Mouse (Mus musculus): Measurements from ENCODE around the gene Txndc11. TPM values are rescaled to one million over a fixed set of nuclear protein-coding genes. Genes with fewer than 3 reads are reported as not detected.

Gene Txndc11
- polyA plus RNA-seq, 1 experiment from 2014 or later, result 33.7 TPM

DNA sequence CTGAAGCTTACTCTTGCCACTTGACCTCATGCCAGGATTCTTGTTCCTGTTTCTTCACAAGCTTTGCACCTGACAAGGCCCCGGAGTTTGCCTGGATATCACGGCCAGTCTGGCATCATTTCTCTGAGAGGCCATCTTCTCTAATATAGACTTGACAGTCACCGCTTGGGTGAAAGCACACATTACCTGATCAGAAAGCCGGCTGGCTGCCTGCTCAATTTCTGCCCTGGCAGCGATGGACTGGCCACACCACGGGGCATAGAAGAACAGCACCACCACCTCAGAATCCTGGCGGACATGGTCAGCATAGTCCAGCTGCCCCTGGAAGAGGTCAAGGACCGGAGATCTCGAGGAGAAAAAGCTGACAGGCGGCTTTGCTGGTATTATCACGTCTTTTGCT, 6.1 kb downstream of the Txndc11 start:
- Histone ChIP-seq H3K27ac (replicated peaks; ENCODE audit: low read depth, low read length) (no peak overlapping the region), H3K4me2 (ENCODE audit: low read depth, severe bottlenecking) (no peak overlapping the region), H3K4me1 (ENCODE audit: control insufficient read depth, insufficient read depth, low read length) (peaks cover 5% of the 10 kb centered on the region), H3K4me3 (ENCODE audit: low read depth, low read length) (no peak overlapping the region), H3K9ac (ENCODE audit: low read length) (no peak overlapping the region), H3K36me3 (ENCODE audit: control insufficient read depth, insufficient read depth, low read length) (peaks cover 2% of the 10 kb centered on the region; the same call in 1 of the 2 replicates), H3K27me3 (ENCODE audit: control insufficient read depth, insufficient read depth, low read length) (no peaks in the 10 kb centered on the region), H3K9me3 (ENCODE audit: control insufficient read depth, low read length) (no peaks in the 10 kb centered on the region)
- 92% methylated on average over 11 of the region's 11 CpGs for WGBS
- ATAC-seq (ENCODE audit: insufficient number of reproducible peaks, low FRiP score, low TSS enrichment, low read depth), result no peak
- DNase-seq (ENCODE audit: low spot score), result no peak

DNA sequence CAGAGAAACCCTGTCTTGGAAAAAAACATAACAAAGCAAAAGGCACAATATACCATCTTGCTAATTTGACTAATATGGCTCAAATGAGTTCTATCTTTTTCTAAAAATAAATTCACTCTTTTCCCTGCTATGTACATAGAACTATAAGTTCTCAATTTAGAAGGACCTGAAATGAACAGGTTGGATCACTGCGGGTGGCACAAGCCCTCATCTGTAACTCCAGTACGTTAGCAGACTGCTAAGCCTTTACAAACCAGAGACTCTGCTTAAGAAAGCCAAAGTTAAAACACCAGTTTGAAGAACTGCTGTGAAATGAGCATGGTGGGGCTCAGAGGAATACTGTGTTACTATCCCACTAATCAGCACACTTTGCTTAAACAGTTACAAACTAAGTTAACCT, 9.1 kb downstream of the Txndc11 start:
- Histone ChIP-seq H3K4me1 (ENCODE audit: control insufficient read depth, insufficient read depth, low read length) (no peaks in the 10 kb centered on the region), H3K9me3 (ENCODE audit: control insufficient read depth, low read length) (no peaks in the 10 kb centered on the region), H3K9ac (ENCODE audit: low read length) (no peak overlapping the region), H3K4me3 (ENCODE audit: low read depth, low read length) (no peak overlapping the region), H3K4me2 (ENCODE audit: low read depth, severe bottlenecking) (no peak overlapping the region), H3K27ac (replicated peaks; ENCODE audit: low read depth, low read length) (no peak overlapping the region), H3K36me3 (ENCODE audit: control insufficient read depth, insufficient read depth, low read length) (peaks cover 2% of the 10 kb centered on the region; the same call in 1 of the 2 replicates), H3K27me3 (ENCODE audit: control insufficient read depth, insufficient read depth, low read length) (no peaks in the 10 kb centered on the region)
- WGBS, result 89% methylated on average over 2 of the region's 2 CpGs
- DNase-seq (ENCODE audit: low spot score), result no peak
- ATAC-seq (ENCODE audit: insufficient number of reproducible peaks, low FRiP score, low TSS enrichment, low read depth), result no peak

GRCm38 (mm10) chr16:11124110-11124509, 10.3 kb downstream of the Txndc11 start:
- H3K27me3 ChIP-seq (ENCODE audit: control insufficient read depth, insufficient read depth, low read length), result no peaks in the 10 kb centered on the region
- no peak overlapping the region for H3K27ac ChIP-seq (replicated peaks; ENCODE audit: low read depth, low read length)
- no peak overlapping the region for H3K4me3 ChIP-seq (ENCODE audit: low read depth, low read length)
- no peak overlapping the region for H3K4me2 ChIP-seq (ENCODE audit: low read depth, severe bottlenecking)
- H3K36me3 ChIP-seq (ENCODE audit: control insufficient read depth, insufficient read depth, low read length), result peaks cover 2% of the 10 kb centered on the region; the same call in 1 of the 2 replicates
- WGBS, result 79% methylated on average over 1 of the region's 1 CpGs
- H3K4me1 ChIP-seq (ENCODE audit: control insufficient read depth, insufficient read depth, low read length), result no peaks in the 10 kb centered on the region
- H3K9me3 ChIP-seq (ENCODE audit: control insufficient read depth, low read length), result no peaks in the 10 kb centered on the region
- DNase-seq (ENCODE audit: low spot score), result no peak
- no peak overlapping the region for H3K9ac ChIP-seq (ENCODE audit: low read length)
- no peak for ATAC-seq (ENCODE audit: insufficient number of reproducible peaks, low FRiP score, low TSS enrichment, low read depth)

GRCm38 (mm10) chr16:11122625-11123024, 11.8 kb downstream of the Txndc11 start:
- DNase-seq (ENCODE audit: low spot score) (no peak), ATAC-seq (ENCODE audit: insufficient number of reproducible peaks, low FRiP score, low TSS enrichment, low read depth) (no peak)
- no peaks in the 10 kb centered on the region for H3K27me3 ChIP-seq (ENCODE audit: control insufficient read depth, insufficient read depth, low read length)
- no peaks in the 10 kb centered on the region for H3K4me1 ChIP-seq (ENCODE audit: control insufficient read depth, insufficient read depth, low read length)
- 91% methylated on average over 2 of the region's 2 CpGs for WGBS
- H3K4me3 ChIP-seq (ENCODE audit: low read depth, low read length), result no peak overlapping the region
- H3K4me2 ChIP-seq (ENCODE audit: low read depth, severe bottlenecking), result no peak overlapping the region
- peaks cover 4% of the 10 kb centered on the region for H3K36me3 ChIP-seq (ENCODE audit: control insufficient read depth, insufficient read depth, low read length)
- no peak overlapping the region for H3K27ac ChIP-seq (replicated peaks; ENCODE audit: low read depth, low read length)
- no peak overlapping the region for H3K9ac ChIP-seq (ENCODE audit: low read length)
- no peaks in the 10 kb centered on the region for H3K9me3 ChIP-seq (ENCODE audit: control insufficient read depth, low read length)

GRCm38 (mm10) chr16:11109198-11109740, 25.2 kb downstream of the Txndc11 start:
- Histone ChIP-seq H3K36me3 (ENCODE audit: control insufficient read depth, insufficient read depth, low read length) (no peaks in the 10 kb centered on the region; the same call in 1 of the 2 replicates), H3K9ac (ENCODE audit: low read length) (no peak overlapping the region), H3K27me3 (ENCODE audit: control insufficient read depth, insufficient read depth, low read length) (no peaks in the 10 kb centered on the region), H3K4me2 (ENCODE audit: low read depth, severe bottlenecking) (no peak overlapping the region), H3K4me1 (ENCODE audit: control insufficient read depth, insufficient read depth, low read length) (no peaks in the 10 kb centered on the region), H3K4me3 (ENCODE audit: low read depth, low read length) (no peak overlapping the region), H3K9me3 (ENCODE audit: control insufficient read depth, low read length) (no peaks in the 10 kb centered on the region), H3K27ac (replicated peaks; ENCODE audit: low read depth, low read length) (no peak overlapping the region)
- ATAC-seq (ENCODE audit: insufficient number of reproducible peaks, low FRiP score, low TSS enrichment, low read depth) (no peak), DNase-seq (ENCODE audit: low spot score) (no peak)
- WGBS, result 78% methylated on average over 4 of the region's 4 CpGs

DNA sequence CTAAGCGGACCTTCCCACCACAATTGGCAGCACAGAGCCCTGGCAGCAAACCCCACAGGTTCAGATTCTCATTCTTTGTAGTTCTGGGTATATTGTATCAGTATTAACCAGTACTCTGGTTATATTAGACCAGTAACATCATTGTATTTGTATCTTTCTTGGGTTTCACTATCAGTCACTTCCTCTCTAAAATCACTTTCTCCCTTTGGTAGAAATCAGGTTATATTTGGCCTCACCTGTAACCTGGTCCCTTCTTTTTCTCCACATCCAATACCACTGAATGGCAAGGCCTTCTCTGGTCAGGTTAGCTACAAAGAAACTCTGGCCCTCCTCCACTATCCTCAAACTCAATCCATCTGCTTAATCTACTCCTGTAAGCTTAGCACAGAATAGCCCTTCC, 29.5 kb downstream of the Txndc11 start:
- Histone ChIP-seq H3K9me3 (ENCODE audit: control insufficient read depth, low read length) (no peaks in the 10 kb centered on the region), H3K27ac (replicated peaks; ENCODE audit: low read depth, low read length) (no peak overlapping the region), H3K4me1 (ENCODE audit: control insufficient read depth, insufficient read depth, low read length) (no peaks in the 10 kb centered on the region), H3K27me3 (ENCODE audit: control insufficient read depth, insufficient read depth, low read length) (no peaks in the 10 kb centered on the region), H3K4me2 (ENCODE audit: low read depth, severe bottlenecking) (no peak overlapping the region), H3K4me3 (ENCODE audit: low read depth, low read length) (no peak overlapping the region), H3K36me3 (ENCODE audit: control insufficient read depth, insufficient read depth, low read length) (no peaks in the 10 kb centered on the region; the same call in 1 of the 2 replicates), H3K9ac (ENCODE audit: low read length) (no peak overlapping the region)
- no peak for DNase-seq (ENCODE audit: low spot score)
- no peak for ATAC-seq (ENCODE audit: insufficient number of reproducible peaks, low FRiP score, low TSS enrichment, low read depth)
- 78% methylated on average over 1 of the region's 1 CpGs for WGBS

DNA sequence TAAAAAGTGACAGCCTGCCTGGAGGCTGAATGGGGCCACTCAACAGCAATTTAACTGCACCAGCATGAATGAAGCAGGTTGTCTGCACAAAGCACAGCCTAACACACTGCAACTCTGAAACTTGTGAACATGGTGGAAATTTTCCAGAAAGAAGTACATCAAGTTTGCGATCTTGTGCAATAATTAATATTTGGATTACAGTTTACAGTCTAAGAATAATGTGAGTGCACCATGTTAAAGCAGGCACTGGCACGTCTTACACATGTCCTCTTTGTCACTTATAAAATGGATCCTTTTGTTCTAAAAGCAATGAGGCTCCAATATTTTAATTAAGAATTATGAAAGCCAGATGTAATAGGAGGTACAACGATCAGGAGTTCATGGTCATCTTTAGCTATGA, 37.1 kb downstream of the Txndc11 start:
- 88% methylated on average over 3 of the region's 3 CpGs for WGBS

DNA sequence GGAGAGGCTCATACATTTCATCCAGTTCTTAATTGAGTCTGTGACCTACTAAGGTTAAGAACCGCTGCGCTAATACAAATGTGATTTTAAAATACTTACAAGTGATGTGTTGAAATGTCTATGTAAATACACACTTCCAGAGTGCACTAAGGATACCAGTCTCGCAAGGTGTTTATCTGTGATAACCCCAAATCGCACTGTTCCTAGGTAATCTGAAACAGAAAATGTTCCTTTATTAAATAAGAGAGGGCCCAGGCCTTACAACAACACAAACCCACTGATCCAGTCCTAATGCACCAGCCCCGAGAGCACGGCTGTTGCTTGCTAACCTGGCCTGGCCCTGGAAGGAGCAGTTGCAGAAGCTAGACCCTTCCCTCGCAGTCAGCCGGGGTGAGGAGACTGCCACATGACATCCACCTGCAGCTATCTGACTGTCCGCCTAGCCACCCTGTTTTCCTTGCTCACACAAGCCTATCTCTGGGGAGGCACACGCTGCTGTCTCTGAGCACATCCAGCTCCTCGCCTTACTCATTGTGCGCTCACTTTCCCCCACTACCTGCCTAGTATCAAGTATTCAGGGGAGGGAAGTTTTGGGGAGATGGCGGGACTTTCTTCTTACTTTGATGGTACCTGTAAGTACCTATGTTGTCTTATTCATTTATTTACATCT, 40.6 kb downstream of the Txndc11 start:
- no peak overlapping the region for H3K27ac ChIP-seq (replicated peaks; ENCODE audit: low read depth, low read length)
- H3K36me3 ChIP-seq (ENCODE audit: control insufficient read depth, insufficient read depth, low read length), result peaks cover 4% of the 10 kb centered on the region; the same call in 1 of the 2 replicates
- H3K27me3 ChIP-seq (ENCODE audit: control insufficient read depth, insufficient read depth, low read length), result no peaks in the 10 kb centered on the region
- no peaks in the 10 kb centered on the region for H3K4me1 ChIP-seq (ENCODE audit: control insufficient read depth, insufficient read depth, low read length)
- H3K4me3 ChIP-seq (ENCODE audit: low read depth, low read length), result no peak overlapping the region
- ATAC-seq (ENCODE audit: insufficient number of reproducible peaks, low FRiP score, low TSS enrichment, low read depth) (no peak), DNase-seq (ENCODE audit: low spot score) (no peak)
- WGBS, result 92% methylated on average over 13 of the region's 13 CpGs
- no peak overlapping the region for H3K9ac ChIP-seq (ENCODE audit: low read length)
- H3K4me2 ChIP-seq (ENCODE audit: low read depth, severe bottlenecking), result no peak overlapping the region
- no peaks in the 10 kb centered on the region for H3K9me3 ChIP-seq (ENCODE audit: control insufficient read depth, low read length)

More for the DNA sequence above, 37.1 kb downstream of the Txndc11 start:
- Histone ChIP-seq H3K27ac (replicated peaks; ENCODE audit: low read depth, low read length) (no peak overlapping the region), H3K9ac (ENCODE audit: low read length) (no peak overlapping the region), H3K36me3 (ENCODE audit: control insufficient read depth, insufficient read depth, low read length) (no peaks in the 10 kb centered on the region), H3K27me3 (ENCODE audit: control insufficient read depth, insufficient read depth, low read length) (no peaks in the 10 kb centered on the region), H3K4me3 (ENCODE audit: low read depth, low read length) (no peak overlapping the region), H3K9me3 (ENCODE audit: control insufficient read depth, low read length) (no peaks in the 10 kb centered on the region), H3K4me1 (ENCODE audit: control insufficient read depth, insufficient read depth, low read length) (no peaks in the 10 kb centered on the region), H3K4me2 (ENCODE audit: low read depth, severe bottlenecking) (no peak overlapping the region)
- ATAC-seq (ENCODE audit: insufficient number of reproducible peaks, low FRiP score, low TSS enrichment, low read depth) (no peak), DNase-seq (ENCODE audit: low spot score) (no peak)

Measured in limb, embryonic 11.5 days (tissue).